Mouse (Mus musculus) forebrain, embryonic 14.5 days (tissue): ENCODE measurements around the gene Cd36. TPM values are rescaled to one million over a fixed set of nuclear protein-coding genes. Genes with fewer than 3 reads are reported as not detected.
A peak's percentile ranks its signal among the peaks of the same experiment; 100 is the strongest.

ENCODE experiments used
- ATAC-seq: fragments of 200-750 bp; cut with Nextera tagmentation; 2 replicates; pipeline ENCODE4 v1.8.0; 2017; ENCODE audit warnings: mild to moderate bottlenecking, moderate library complexity
- DNase-seq: peaks from one replicate; pipeline ENCODE4 v3.0.0-alpha.2; 2015; ENCODE audit warnings: low spot score
- H3K27ac ChIP-seq: fragments of 300-500 bp; sonication (generic); 2 replicates; pipeline ENCODE4 v1.5.1; 2014; ENCODE audit warnings: low read depth, mild to moderate bottlenecking, control low read depth, low read length, moderate library complexity
- H3K27me3 ChIP-seq: fragments of 300-500 bp; sonication (generic); replicated peaks from 2 replicates; pipeline ENCODE4 v1.6.1; 2014; ENCODE audit warnings: low read length, control low read depth, mixed read lengths; ENCODE audit not compliant: control insufficient read depth, insufficient read depth
- H3K36me3 ChIP-seq: fragments of 300-500 bp; sonication (generic); 2 replicates; pipeline ENCODE4 v1.6.1; 2014; ENCODE audit warnings: low read length, control low read depth; ENCODE audit not compliant: control insufficient read depth, insufficient read depth
- H3K4me1 ChIP-seq: fragments of 300-500 bp; sonication (generic); 2 replicates; pipeline ENCODE4 v1.6.1; 2014; ENCODE audit warnings: antibody characterized with exemption, low read length, control low read depth; ENCODE audit not compliant: control insufficient read depth, insufficient read depth
- H3K4me2 ChIP-seq: fragments of 300-500 bp; sonication (generic); 2 replicates; pipeline ENCODE4 v1.6.1; 2014; ENCODE audit warnings: mild to moderate bottlenecking, control low read depth, low read length
- H3K4me3 ChIP-seq: fragments of 300-500 bp; sonication (generic); 2 replicates; pipeline ENCODE4 v1.5.1; 2014; ENCODE audit warnings: low read depth, low read length, control low read depth
- H3K9ac ChIP-seq: fragments of 300-500 bp; sonication (generic); 2 replicates; pipeline ENCODE4 v1.6.1; 2014; ENCODE audit warnings: mild to moderate bottlenecking, low read length, control low read depth, moderate library complexity
- H3K9me3 ChIP-seq: fragments of 300-500 bp; sonication (generic); replicated peaks from 2 replicates; pipeline ENCODE4 v1.6.1; 2016; ENCODE audit warnings: low read length, control low read depth, mixed read lengths; ENCODE audit not compliant: control insufficient read depth
- WGBS: fragments of 180-500 bp; shearing (Covaris S2); extraction: QIAGEN DNeasy Blood & Tissue Kit; methylation state at CpG from one replicate; pipeline ENCODE4 v1.1.7; 2014; 5-methylcytosine and 5-hydroxymethylcytosine counted together
- polyA plus RNA-seq: library from polyadenylated mRNA; unstranded; fragments of >200 nt; fragmentation: Nextera tagmentation; extraction: Ambion mirVana; gene quantifications from 2 replicates; pipeline ENCODE4 v1.2.1, GENCODE M21; 2014

The Cd36 gene
- polyA plus RNA-seq, 1 experiment from 2014 or later, result 1.5 TPM

DNA sequence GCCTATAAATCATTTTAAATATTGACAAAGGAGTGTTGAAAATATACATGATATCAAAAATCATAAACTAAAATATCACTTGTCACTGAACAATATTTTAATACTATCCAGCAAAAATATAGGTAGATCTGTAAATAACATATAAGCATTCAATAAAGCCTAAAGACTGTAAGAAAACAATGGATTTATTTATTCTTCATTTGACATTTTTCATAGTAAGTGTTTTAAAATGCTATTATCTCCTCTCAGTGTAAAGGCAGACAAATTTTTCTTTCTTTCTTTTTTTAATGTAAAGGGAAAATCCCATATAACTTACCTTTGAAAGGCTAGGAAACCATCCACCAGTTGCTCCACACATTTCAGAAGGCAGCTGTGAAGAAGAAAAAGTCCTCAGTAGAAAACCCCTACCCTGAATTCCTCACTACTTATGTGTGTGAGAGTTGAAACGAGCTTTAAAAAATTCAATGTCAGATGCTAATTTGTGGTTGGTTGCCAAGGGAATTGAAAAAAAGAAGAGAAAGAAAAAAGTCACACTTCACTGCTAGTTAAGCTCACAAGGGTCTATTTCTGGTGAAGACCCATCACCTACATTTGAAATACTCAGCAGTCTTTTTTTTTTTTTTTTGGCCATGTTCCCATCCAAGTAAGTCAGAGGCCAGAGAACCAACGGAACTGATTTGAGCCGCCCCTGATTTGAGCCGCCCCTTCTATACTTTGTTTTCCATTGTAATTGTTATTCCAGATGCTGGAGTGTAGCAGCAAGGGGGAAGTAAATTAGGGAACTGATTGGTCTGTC is 53.1 kb downstream of the Cd36 start:
- H3K4me1 ChIP-seq, result no peaks in the 10 kb centered on the region
- H3K36me3 ChIP-seq, result no peaks in the 10 kb centered on the region
- ATAC-seq (no peak), DNase-seq (no peak)
- H3K9ac ChIP-seq, result no peak overlapping the region
- H3K4me3 ChIP-seq, result no peak overlapping the region
- no peaks in the 10 kb centered on the region for H3K27me3 ChIP-seq
- H3K9me3 ChIP-seq, result no peaks in the 10 kb centered on the region
- H3K27ac ChIP-seq, result no peak overlapping the region
- WGBS, result 29% methylated on average over 4 of the region's 4 CpGs
- H3K4me2 ChIP-seq, result no peak overlapping the region

DNA sequence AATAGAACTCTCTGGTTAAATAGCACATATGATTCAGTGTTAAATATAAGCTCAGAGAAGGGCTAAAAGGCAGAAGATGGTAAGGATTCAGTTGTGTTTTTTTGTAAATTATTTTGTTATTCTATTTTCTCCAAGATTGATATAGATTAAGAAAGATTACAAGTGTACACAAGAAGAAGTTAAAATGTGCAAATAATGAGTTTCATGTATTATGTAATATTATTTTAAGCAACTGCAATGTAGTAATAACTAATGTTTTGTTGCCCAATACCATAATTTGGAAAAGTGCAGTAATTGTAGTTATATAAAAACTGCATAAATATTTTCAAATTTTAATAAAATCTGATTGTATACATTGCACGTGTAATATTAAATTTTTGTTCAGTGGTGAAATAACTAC is 54.8 kb downstream of the Cd36 start:
- DNase-seq, result no peak
- no peak overlapping the region for H3K4me3 ChIP-seq
- ATAC-seq, result no peak
- no peaks in the 10 kb centered on the region for H3K9me3 ChIP-seq
- no peak overlapping the region for H3K9ac ChIP-seq
- no peak overlapping the region for H3K4me2 ChIP-seq
- no peaks in the 10 kb centered on the region for H3K4me1 ChIP-seq
- 92% methylated on average over 1 of the region's 1 CpGs for WGBS
- H3K27me3 ChIP-seq, result no peaks in the 10 kb centered on the region
- H3K27ac ChIP-seq, result no peak overlapping the region
- no peaks in the 10 kb centered on the region for H3K36me3 ChIP-seq

DNA sequence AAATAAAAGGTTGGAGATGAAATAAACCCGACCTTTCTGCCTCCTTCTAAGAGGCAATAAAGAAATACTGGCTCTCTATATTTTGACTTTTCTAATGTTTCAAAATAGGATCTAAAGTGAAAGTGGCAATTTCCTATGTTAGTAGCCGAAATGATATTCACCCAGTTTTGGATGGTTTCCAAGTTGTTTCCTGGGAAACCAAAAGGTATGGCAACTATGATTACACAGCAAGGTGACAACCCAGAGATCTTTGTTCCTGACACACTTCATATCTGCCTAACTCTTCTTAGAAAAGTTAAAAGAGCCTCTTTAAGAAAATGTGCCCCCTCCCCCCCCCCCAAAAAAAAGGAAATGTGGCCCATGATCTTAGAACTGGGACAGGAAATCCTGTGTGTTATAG is 58.1 kb downstream of the Cd36 start:
- Histone ChIP-seq H3K4me1 (no peaks in the 10 kb centered on the region), H3K27me3 (no peaks in the 10 kb centered on the region), H3K27ac (no peak overlapping the region), H3K36me3 (no peaks in the 10 kb centered on the region), H3K9me3 (no peaks in the 10 kb centered on the region), H3K4me3 (no peak overlapping the region), H3K9ac (no peak overlapping the region), H3K4me2 (no peak overlapping the region)
- ATAC-seq (no peak), DNase-seq (peak; percentile 23)
- WGBS, result 44% methylated on average over 2 of the region's 2 CpGs

DNA sequence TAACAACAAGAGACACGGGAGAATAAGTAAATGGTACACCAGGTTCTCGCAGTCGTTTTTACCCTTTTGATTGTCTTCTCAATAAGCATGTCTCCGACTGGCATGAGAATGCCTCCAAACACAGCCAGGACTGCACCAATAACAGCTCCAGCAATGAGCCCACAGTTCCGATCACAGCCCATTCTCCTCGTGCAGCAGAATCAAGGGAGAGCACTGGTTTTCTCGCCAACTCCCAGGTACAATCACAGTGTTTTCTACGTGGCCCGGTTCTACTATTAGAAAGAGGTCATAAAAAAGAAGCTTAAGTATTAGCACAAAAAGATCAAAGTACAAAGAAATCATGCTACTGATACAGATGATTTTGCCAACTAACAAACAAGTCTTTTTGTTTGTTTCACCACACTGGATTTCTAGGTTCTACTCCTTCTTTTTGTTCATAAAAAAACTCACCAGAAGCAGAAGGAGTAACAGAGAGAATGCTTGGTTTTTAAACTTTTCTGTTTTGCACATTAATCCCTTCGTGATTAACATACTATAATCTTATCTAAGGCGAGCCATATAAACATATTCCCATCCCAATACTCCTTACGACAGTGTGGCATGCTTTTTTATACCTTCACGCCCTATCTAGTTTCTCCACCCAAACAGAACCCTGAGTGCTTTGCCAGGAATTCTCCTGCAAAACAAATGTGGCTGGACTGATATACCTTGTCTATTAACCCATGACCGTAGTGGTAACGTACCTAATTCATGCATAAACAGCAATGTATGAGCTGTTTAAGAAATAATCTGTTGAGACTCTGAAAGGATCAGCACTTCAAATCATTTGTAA is 59.7 kb downstream of the Cd36 start:
- H3K9me3 ChIP-seq, result no peaks in the 10 kb centered on the region
- no peaks in the 10 kb centered on the region for H3K27me3 ChIP-seq
- WGBS, result 81% methylated on average over 15 of the region's 15 CpGs
- ATAC-seq (no peak), DNase-seq (no peak)
- H3K4me2 ChIP-seq, result no peak overlapping the region
- H3K4me1 ChIP-seq, result no peaks in the 10 kb centered on the region
- no peak overlapping the region for H3K4me3 ChIP-seq
- H3K27ac ChIP-seq, result no peak overlapping the region
- no peaks in the 10 kb centered on the region for H3K36me3 ChIP-seq
- H3K9ac ChIP-seq, result no peak overlapping the region

DNA sequence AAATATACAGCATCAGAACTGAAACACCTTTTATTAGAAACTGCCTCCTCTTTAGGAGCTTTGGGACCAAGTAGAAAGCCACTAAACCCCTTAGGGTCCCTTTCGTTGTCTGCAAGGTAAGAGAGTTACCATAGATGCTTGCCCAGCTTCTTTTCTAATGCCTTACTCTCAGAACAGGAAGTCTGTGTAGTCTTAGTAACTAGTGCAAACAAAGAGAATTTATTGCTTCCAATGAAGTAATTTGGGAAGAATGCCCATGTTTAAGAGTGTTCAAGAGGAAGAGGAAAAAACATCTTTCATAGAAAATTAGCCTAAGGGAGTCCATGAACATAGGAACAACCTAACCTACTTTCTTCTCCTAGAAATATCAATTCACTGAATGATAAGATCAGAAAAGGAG is 67.2 kb downstream of the Cd36 start:
- 86% methylated on average over 1 of the region's 1 CpGs for WGBS
- no peak for DNase-seq

DNA sequence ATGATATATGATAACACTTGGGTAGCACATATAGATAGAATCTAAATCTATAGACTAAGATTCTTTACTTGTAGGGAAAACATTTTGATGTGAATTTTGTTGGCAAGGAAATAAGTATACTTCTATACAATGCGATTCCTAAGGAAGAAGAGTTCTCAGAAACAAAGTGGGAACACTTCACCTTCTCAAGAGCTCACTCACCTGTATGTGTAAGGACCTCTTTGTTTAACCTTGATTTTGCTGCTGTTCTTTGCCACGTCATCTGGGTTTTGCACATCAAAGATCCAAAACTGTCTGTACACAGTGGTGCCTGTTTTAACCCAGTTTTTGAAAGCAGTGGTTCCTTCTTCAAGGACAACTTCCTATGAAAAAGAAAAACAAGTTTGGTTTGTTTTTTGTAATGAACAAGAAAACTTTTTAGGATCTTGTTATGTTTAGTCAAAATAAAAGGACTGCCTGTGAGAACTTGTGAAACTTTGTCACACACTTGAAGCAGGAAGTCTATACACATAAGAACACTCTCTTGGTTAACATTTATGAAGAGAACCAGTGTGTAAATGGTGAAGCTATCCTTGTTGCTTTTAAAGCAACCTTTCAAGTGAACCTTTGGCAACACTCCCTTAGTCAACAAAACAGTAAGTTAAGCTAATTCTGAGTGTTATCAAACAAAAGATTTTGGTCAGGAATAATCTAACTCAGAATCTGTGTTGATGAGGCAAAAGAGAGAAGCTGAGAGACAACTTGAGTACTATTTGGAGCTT is 68.2 kb downstream of the Cd36 start:
- 97% methylated on average over 2 of the region's 2 CpGs for WGBS
- no peaks in the 10 kb centered on the region for H3K9me3 ChIP-seq
- H3K4me1 ChIP-seq, result no peaks in the 10 kb centered on the region
- no peak overlapping the region for H3K27ac ChIP-seq
- ATAC-seq, result no peak
- DNase-seq, result no peak
- no peaks in the 10 kb centered on the region for H3K36me3 ChIP-seq
- H3K4me2 ChIP-seq, result no peak overlapping the region
- H3K9ac ChIP-seq, result no peak overlapping the region
- no peak overlapping the region for H3K4me3 ChIP-seq
- H3K27me3 ChIP-seq, result no peaks in the 10 kb centered on the region

More for the DNA sequence above, 67.2 kb downstream of the Cd36 start:
- no peaks in the 10 kb centered on the region for H3K36me3 ChIP-seq
- no peak for ATAC-seq
- H3K4me1 ChIP-seq, result no peaks in the 10 kb centered on the region
- no peak overlapping the region for H3K27ac ChIP-seq
- H3K9ac ChIP-seq, result no peak overlapping the region
- H3K4me3 ChIP-seq, result no peak overlapping the region
- no peak overlapping the region for H3K4me2 ChIP-seq
- no peaks in the 10 kb centered on the region for H3K9me3 ChIP-seq
- no peaks in the 10 kb centered on the region for H3K27me3 ChIP-seq

DNA sequence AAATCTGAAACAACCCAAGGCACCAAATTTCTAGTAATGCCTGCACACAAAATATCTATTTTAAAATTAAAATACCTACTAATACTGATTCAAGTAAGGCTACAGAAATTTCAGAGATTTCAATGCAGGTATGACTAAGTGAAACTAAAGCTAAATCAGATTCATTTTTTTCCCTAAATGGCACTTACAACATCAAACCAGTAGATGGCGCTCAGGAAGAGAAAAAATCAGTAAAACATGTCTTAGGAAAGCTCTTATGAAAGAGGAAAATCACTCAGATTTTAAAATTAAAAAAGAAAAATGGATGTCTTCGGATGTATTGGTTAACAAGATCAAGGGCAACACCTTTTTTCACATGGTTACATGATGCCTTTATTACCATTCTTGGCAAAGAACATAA is 72.4 kb downstream of the Cd36 start:
- ATAC-seq, result no peak

DNA sequence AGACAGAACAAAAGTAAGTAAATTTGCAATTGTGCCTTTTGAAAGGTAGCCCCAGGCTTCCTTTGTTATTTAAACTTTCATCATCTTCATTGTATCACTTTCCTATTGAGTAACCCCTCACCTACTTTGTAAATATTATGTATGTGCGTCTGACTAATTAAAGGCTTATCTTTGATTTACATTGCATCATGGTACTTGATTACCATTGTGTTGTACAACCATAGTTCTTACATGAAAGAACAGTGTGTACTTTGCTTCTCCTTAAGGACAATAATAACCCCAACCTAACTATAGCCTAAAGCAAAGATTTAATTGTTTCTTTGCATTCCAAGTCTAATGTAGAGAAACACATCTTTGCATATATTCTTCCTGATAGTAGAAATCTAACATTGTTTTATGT is 78.3 kb downstream of the Cd36 start:
- H3K4me1 ChIP-seq, result no peaks in the 10 kb centered on the region
- 59% methylated on average over 1 of the region's 1 CpGs for WGBS
- H3K27me3 ChIP-seq, result no peaks in the 10 kb centered on the region
- no peaks in the 10 kb centered on the region for H3K9me3 ChIP-seq
- H3K27ac ChIP-seq, result no peak overlapping the region
- no peaks in the 10 kb centered on the region for H3K36me3 ChIP-seq
- ATAC-seq (no peak), DNase-seq (no peak)
- no peak overlapping the region for H3K9ac ChIP-seq
- H3K4me3 ChIP-seq, result no peak overlapping the region
- no peak overlapping the region for H3K4me2 ChIP-seq

More for the DNA sequence above, 72.4 kb downstream of the Cd36 start:
- Histone ChIP-seq H3K27me3 (no peaks in the 10 kb centered on the region), H3K4me3 (no peak overlapping the region), H3K9me3 (no peaks in the 10 kb centered on the region), H3K4me2 (no peak overlapping the region), H3K36me3 (no peaks in the 10 kb centered on the region), H3K9ac (no peak overlapping the region), H3K4me1 (no peaks in the 10 kb centered on the region), H3K27ac (no peak overlapping the region)
- WGBS, result 10% methylated on average over 2 of the region's 2 CpGs
- peak; percentile 72 for DNase-seq
